Mouse (Mus musculus) megakaryocyte-erythroid progenitor cell, adult 5-6 weeks (primary cell): Measurements from ENCODE around the gene St6galnac3. TPM values are rescaled to one million over a fixed set of nuclear protein-coding genes. Genes with fewer than 3 reads are reported as not detected.
A peak's percentile ranks its signal among the peaks of the same experiment; 100 is the strongest.
"Not testable (repeated sequence)": the region's sequence is repeated elsewhere in the genome, so short reads cannot be mapped to it uniquely, and the experiment has no call there.

Experiments
- ATAC-seq: replicated peaks from 2 replicates; pipeline ENCODE4 v1.8.0; 2016; ENCODE audit warnings: mild to moderate bottlenecking, inconsistent platforms; ENCODE audit not compliant: severe bottlenecking, poor library complexity, low FRiP score, low TSS enrichment
- total RNA-seq, 2 experiments: library from RNA; stranded (forward) in 1 of 2; stranded (reverse) in 1 of 2; fragments of 200-1000, 215-1000 nt in 1 of 2; fragments of >200 nt in 1 of 2; fragmentation: Nextera tagmentation in 1 of 2; gene quantifications; 2 replicates each; pipeline ENCODE4 v1.2.3; 2014 to 2017

Gene St6galnac3
- 19.6 and 26.5 TPM in 2 replicates for total RNA-seq (2014; fragmentation: Nextera tagmentation)
- total RNA-seq (2017): 4.0 and 17.2 TPM in 2 replicates

- peak; percentile 88 for ATAC-seq
These were observed at the start of gene St6galnac3 for GRCm38 (mm10) chr3:153724701-153725668. TSS of gene St6galnac3 (minus strand) at chr3:153725174.

GRCm38 (mm10) chr3:153774568-153774967 is 49.6 kb upstream of the St6galnac3 start:
- 0 out of 2 replicates have a peak, but pooled peaks have one; percentile 39 for ATAC-seq

- ATAC-seq: 0 out of 2 replicates have a peak, but pooled peaks have one; percentile 18
These were observed 46.5 kb upstream of the St6galnac3 start for GRCm38 (mm10) chr3:153771479-153771878.

DNA sequence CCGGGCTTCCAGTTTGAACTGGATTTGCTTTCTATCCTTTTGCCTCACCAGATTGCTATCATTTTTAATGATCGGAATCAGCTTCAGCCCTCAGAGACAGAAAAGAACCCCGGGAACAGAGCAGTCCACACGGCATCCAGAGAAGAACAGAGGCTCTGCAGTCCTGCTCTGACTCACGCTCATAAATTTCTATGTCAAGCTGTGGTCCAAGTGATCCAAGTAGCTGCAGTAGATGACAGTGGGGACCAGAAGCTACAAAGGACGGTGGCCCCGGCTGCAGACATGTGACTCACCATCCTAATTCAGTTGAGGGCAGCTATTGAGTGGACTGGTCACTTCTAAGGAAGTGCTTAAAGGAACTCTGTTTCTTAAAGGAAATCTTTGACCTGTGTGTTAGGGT is 45.6 kb upstream of the St6galnac3 start:
- ATAC-seq: no peak

DNA sequence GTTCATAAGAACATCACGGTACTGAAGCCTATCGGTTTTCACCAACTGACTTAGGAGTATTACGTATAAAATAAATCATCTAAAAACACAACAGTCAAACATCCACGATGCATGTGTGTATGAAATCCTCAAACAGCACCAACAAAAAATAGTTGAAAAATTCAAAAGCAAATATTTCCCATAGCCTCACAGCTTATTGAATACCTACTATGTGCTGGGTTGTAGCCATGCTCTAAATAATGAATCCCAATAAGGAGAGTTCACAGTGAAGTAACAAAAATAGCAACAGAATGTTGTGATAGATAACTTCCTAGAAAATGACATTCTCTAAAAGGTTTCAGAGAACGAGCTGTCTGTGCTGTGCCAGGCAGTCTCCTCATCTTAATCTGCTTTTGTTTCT is 44.2 kb upstream of the St6galnac3 start:
- no peak for ATAC-seq

GRCm38 (mm10) chr3:153765171-153765570 is 40.2 kb upstream of the St6galnac3 start:
- peak; percentile 79 for ATAC-seq

DNA sequence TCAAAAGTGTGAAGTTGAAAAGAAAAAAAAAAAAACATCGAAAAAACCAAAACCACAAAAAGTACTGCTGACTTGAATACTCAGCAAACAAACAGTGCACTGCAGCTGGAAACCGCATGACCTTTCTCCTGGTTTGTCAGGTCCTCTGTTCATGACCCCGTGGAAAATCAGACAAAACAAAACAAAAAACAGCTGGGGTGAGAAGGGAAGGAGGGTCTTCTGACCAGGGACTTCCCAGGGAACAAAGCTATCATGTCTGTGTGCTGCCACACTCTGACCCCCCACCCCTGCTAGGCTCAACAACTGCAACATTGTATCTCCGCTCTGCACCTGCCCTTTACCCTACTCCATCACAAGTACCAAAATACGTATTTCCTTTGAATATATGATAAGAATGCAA is 39.8 kb upstream of the St6galnac3 start:
- peak; percentile 78 for ATAC-seq

DNA sequence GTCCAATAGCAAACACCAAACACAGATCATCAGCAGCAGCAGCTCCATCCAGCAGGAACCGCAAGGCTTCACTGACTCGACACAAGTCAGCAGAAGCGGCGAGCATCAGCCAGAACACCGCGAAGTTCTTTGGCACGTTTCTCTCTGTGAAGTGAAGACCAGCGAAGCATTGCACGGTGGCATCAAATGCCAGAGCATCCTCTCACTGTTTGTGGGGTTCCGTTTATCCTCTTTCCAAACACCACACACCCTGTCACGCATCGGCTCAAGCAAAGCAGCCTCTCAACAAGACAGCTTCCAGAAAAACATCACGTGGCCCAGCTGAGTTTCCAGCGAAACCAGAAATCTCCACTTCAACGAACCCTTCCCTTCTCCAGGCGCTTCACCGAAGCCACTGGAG is 36.2 kb upstream of the St6galnac3 start:
- ATAC-seq: no peak

DNA sequence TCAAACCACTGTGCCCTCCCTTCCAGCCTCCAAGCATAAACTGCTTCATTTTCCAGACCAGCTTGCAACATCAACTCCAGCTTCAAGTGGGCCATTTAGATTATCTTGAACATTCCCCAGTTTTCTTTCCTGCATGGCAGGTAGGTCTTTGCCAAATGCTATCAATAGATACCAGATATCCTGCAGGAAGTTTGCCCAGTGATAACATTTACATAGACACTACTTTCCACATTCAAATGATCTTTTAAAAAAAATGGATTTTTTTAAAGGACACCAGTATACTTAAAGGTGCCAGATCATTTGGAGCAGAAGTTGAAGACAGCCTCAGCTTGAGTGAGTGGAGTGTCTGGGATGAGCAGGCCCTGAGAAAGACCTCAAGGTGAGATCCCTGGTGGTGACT is 34.3 kb upstream of the St6galnac3 start:
- ATAC-seq: peak; percentile 31

- ATAC-seq: peak; percentile 74
These were observed 31.6 kb upstream of the St6galnac3 start for GRCm38 (mm10) chr3:153756500-153756996.

GRCm38 (mm10) chr3:153755785-153756326 is 30.9 kb upstream of the St6galnac3 start:
- not testable (repeated sequence) for ATAC-seq

- ATAC-seq: no peak
These were observed 26.5 kb upstream of the St6galnac3 start for GRCm38 (mm10) chr3:153751435-153751834.

GRCm38 (mm10) chr3:153749359-153749758 is 24.4 kb upstream of the St6galnac3 start:
- no peak for ATAC-seq

DNA sequence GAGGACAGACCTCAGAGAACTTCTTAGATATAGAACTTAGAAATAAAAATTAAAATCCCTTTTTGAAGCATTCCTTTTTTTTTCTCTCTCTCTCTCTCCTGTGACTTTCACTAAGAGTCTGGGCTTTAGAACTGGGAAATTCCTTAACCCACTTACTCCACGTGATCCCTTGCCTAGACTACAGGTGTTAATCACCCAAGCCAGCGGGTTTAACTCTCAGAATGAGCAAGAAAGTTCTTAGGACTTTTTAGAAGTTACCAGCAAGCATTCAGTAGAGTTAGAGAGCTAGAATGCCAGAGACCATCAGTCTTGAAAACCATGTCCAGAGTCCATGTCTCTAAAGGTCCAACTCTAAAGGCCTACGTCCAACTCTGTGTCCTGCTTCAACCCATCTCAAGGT is 23.3 kb upstream of the St6galnac3 start:
- no peak for ATAC-seq

GRCm38 (mm10) chr3:153745099-153745498 is 20.1 kb upstream of the St6galnac3 start:
- no peak for ATAC-seq

GRCm38 (mm10) chr3:153744447-153744846 is 19.5 kb upstream of the St6galnac3 start:
- no peak for ATAC-seq

DNA sequence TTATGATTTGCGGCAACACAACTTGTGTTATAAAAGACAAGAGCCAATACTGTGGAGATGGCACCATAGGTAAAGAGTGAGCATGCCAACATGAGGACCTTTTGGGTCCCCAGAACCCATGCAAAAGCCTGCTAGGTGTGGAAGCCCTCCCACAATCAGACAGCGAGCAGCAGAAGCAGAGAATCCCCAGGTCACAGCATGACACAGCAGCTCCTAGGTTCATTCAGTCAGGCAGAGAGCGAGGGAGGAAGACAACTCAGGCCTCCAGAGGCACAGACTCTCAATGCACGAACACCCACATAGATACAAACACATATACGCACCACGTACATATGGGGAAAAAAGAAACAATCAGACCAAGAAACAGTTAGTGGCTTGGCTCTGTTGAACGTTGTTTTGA is 16.8 kb upstream of the St6galnac3 start:
- ATAC-seq: no peak

DNA sequence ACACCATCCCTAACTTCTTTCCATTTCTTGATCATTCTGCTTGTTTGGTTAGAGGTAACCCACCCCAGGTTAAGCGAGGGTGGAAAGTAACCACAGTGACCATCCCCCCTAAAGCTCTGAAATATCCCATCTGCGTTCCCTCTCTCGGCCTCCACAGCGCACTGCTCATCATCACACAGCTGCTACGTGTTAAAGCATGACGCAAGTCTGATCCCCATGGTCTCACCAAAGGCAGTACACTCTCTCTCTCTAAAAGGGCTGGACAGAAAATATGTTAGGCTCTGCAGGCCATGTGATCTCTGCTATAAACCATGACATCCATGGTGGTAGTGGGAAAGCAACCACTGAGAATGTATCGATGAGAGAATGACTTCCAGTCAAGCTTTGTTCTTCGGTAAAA is 14.4 kb upstream of the St6galnac3 start:
- ATAC-seq: no peak

DNA sequence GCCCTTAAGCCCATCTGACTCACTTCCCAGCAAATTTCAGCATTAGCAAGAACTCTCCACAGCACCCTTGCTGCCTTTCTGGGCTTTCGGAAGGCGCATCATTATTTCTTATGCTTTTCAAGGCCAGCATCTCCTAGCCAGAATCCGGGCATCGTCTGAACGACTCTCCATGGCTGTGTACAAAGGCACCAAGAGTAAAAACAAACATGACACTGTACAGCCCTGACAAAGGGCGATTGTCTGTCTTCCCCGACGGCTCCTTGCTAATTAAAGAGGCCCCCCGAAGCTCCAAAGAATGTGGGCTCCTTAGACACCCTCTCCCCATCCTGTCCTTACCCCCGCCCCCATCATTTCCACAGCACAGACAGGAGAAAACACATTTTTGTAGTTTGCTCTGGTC is 13.4 kb upstream of the St6galnac3 start:
- ATAC-seq: no peak

GRCm38 (mm10) chr3:153736756-153737280 is 11.8 kb upstream of the St6galnac3 start:
- 0 out of 2 replicates have a peak, but pooled peaks have one; percentile 39 for ATAC-seq
